Mouse (Mus musculus) left cerebral cortex, adult 9 months (tissue): ENCODE measurements at regions not wholly inside any gene's neighbourhood (a gene's known extent, or its start where the extent isn't known, plus 50 kb on each side); places are given as distances from the start of the nearest gene placed in this dataset.
A peak's percentile ranks its signal among the peaks of the same experiment; 100 is the strongest.

ENCODE experiments used
- DNase-seq, 2 experiments: peaks; one replicate each; pipeline ENCODE4 v3.0.0; 2022; ENCODE audit warnings: low spot score in 2 of 2

- no peak for DNase-seq
Observed at GRCm38 (mm10) chr8:11909146-11909545, 68.9 kb downstream of the Tex29 start.

GRCm38 (mm10) chr8:11911639-11912450 is 71.6 kb downstream of the Tex29 start:
- DNase-seq: no peak

- no peak for DNase-seq
Observed at GRCm38 (mm10) chr8:11912451-11913128, 72.3 kb downstream of the Tex29 start.

- DNase-seq: no peak
Observed at GRCm38 (mm10) chr8:11913129-11913900, 73.0 kb downstream of the Tex29 start.

- DNase-seq: no peak
Observed at GRCm38 (mm10) chr8:11914131-11914530, 73.9 kb downstream of the Tex29 start.

GRCm38 (mm10) chr8:11914681-11915474 is 74.6 kb downstream of the Tex29 start:
- DNase-seq: no peak

- DNase-seq: no peak
Observed at GRCm38 (mm10) chr8:11915721-11916120, 75.4 kb downstream of the Tex29 start.

- DNase-seq: no peak
Observed at GRCm38 (mm10) chr8:11919876-11920275, 79.6 kb downstream of the Tex29 start.

- DNase-seq: no peak
Observed at GRCm38 (mm10) chr8:11923115-11923514, 82.8 kb downstream of the Tex29 start.

- peak in 1 of 2 experiments; percentile 79 for DNase-seq
Observed at GRCm38 (mm10) chr8:11924165-11924564, 83.9 kb downstream of the Tex29 start.

- peak in 1 of 2 experiments; percentile 62 for DNase-seq
Observed at GRCm38 (mm10) chr8:11942892-11943332, 102.6 kb downstream of the Tex29 start.

GRCm38 (mm10) chr8:11947766-11948165 is 107.5 kb downstream of the Tex29 start:
- no peak for DNase-seq

- DNase-seq: no peak
Observed at GRCm38 (mm10) chr8:11956268-11956667, 116.0 kb downstream of the Tex29 start.

- DNase-seq: peak in 1 of 2 experiments; percentile 71
Observed at GRCm38 (mm10) chr8:11957046-11957783, 116.9 kb downstream of the Tex29 start.

GRCm38 (mm10) chr8:11958176-11958575 is 117.9 kb downstream of the Tex29 start:
- no peak for DNase-seq

GRCm38 (mm10) chr8:11959466-11959865 is 119.2 kb downstream of the Tex29 start:
- DNase-seq: no peak

GRCm38 (mm10) chr8:11963575-11963974 is 123.3 kb downstream of the Tex29 start:
- no peak for DNase-seq

- no peak for DNase-seq
Observed at GRCm38 (mm10) chr8:11967670-11968069, 127.4 kb downstream of the Tex29 start.

GRCm38 (mm10) chr8:11970515-11970914 is 130.2 kb downstream of the Tex29 start:
- DNase-seq: peak in 1 of 2 experiments; percentile 24

GRCm38 (mm10) chr8:11973436-11973835 is 133.2 kb downstream of the Tex29 start:
- no peak for DNase-seq

GRCm38 (mm10) chr8:11977121-11977520 is 136.8 kb downstream of the Tex29 start:
- no peak for DNase-seq
